Mouse (Mus musculus) stomach, postnatal 0 days (tissue): ENCODE data around the gene Tusc2. TPM values are rescaled to one million over a fixed set of nuclear protein-coding genes. Genes with fewer than 3 reads are reported as not detected.

Experiments used
- ATAC-seq: fragments of 200-750 bp; cut with Nextera tagmentation; 2 replicates; pipeline ENCODE4 v1.8.0; 2017; ENCODE audit not compliant: low FRiP score, low TSS enrichment
- DNase-seq: peaks from one replicate; pipeline ENCODE4 v3.0.0-alpha.2; 2016; ENCODE audit warnings: low spot score
- H3K27ac ChIP-seq: fragments of 300-500 bp; sonication (generic); replicated peaks from 2 replicates; pipeline ENCODE4 v1.5.1; 2014; ENCODE audit warnings: mild to moderate bottlenecking, control low read depth
- H3K27me3 ChIP-seq: fragments of 300-500 bp; sonication (generic); 2 replicates; pipeline ENCODE4 v1.6.1; 2014; ENCODE audit warnings: low read length; ENCODE audit not compliant: control insufficient read depth, insufficient read depth
- H3K36me3 ChIP-seq: fragments of 300-500 bp; sonication (generic); 2 replicates; pipeline ENCODE4 v1.6.1; 2014; ENCODE audit warnings: low read length, mixed read lengths; ENCODE audit not compliant: control insufficient read depth, insufficient read depth
- H3K4me1 ChIP-seq: fragments of 300-500 bp; sonication (generic); replicated peaks from 2 replicates; pipeline ENCODE4 v1.6.1; 2014; ENCODE audit warnings: antibody characterized with exemption; ENCODE audit not compliant: control insufficient read depth, insufficient read depth
- H3K4me2 ChIP-seq: fragments of 300-500 bp; sonication (generic); replicated peaks from 2 replicates; pipeline ENCODE4 v1.6.1; 2014; ENCODE audit warnings: low read depth, mild to moderate bottlenecking, control low read depth, moderate library complexity
- H3K4me3 ChIP-seq: fragments of 300-500 bp; sonication (generic); 2 replicates; pipeline ENCODE4 v1.5.1; 2014; ENCODE audit warnings: low read depth, low read length, control low read depth
- H3K9ac ChIP-seq: fragments of 300-500 bp; sonication (generic); 2 replicates; pipeline ENCODE4 v1.6.1; 2014; ENCODE audit warnings: mild to moderate bottlenecking, low read length, control low read depth, mixed read lengths
- H3K9me3 ChIP-seq: fragments of 300-500 bp; sonication (generic); 2 replicates; pipeline ENCODE4 v1.6.1; 2016; ENCODE audit warnings: low read length; ENCODE audit not compliant: control insufficient read depth
- CTCF ChIP-seq: IDR thresholded peaks from 2 replicates; pipeline ENCODE4 v1.5.1; 2016; ENCODE audit warnings: antibody characterized with exemption, low read depth, mild to moderate bottlenecking, moderate library complexity
- EP300 ChIP-seq: optimal IDR thresholded peaks from 2 replicates; pipeline ENCODE3; 2016; ENCODE audit warnings: antibody characterized with exemption
- WGBS: fragments of 180-500 bp; shearing (Covaris S2); extraction: QIAGEN DNeasy Blood & Tissue Kit; methylation state at CpG from one replicate; pipeline ENCODE4 v1.1.7; 2014; 5-methylcytosine and 5-hydroxymethylcytosine counted together
- polyA plus RNA-seq: library from polyadenylated mRNA; unstranded; fragments of >200 nt; fragmentation: Nextera tagmentation; extraction: Ambion mirVana; gene quantifications from 2 replicates; pipeline ENCODE4 v1.2.1, GENCODE M21; 2015

Gene Tusc2
- polyA plus RNA-seq, 1 experiment from 2014 or later = 44.9 TPM

- peak overlapping the region; percentile 78 for H3K4me2 ChIP-seq
- peak overlapping the region; percentile 55; the same call in 1 of the 2 replicates for H3K9ac ChIP-seq
- H3K27me3 ChIP-seq = no peaks in the 10 kb centered on the region
- no peak for TF ChIP-seq EP300
- no peak for TF ChIP-seq CTCF
- no peaks in the 10 kb centered on the region for H3K9me3 ChIP-seq
- no peak for DNase-seq
- no peak for ATAC-seq
- 0 out of 2 replicates have a peak, but pooled peaks cover 2% of the 10 kb centered on the region for H3K4me1 ChIP-seq
- H3K36me3 ChIP-seq = peaks cover 13% of the 10 kb centered on the region
- peak overlapping the region; percentile 63 for H3K4me3 ChIP-seq
- H3K27ac ChIP-seq = no peak overlapping the region
- 35% methylated on average over 8 of the region's 8 CpGs for WGBS
Measured at GRCm38 (mm10) chr9:107542721-107543120, 20.3 kb upstream of the Tusc2 start.

GRCm38 (mm10) chr9:107543299-107543698 lies 19.8 kb upstream of the Tusc2 start:
- DNase-seq (no peak), ATAC-seq (no peak)
- TF ChIP-seq CTCF (no peak), EP300 (no peak)
- H3K4me1 ChIP-seq = 0 out of 2 replicates have a peak, but pooled peaks cover 2% of the 10 kb centered on the region
- no peak overlapping the region for H3K4me3 ChIP-seq
- no peaks in the 10 kb centered on the region for H3K27me3 ChIP-seq
- H3K36me3 ChIP-seq = peaks cover 13% of the 10 kb centered on the region
- 82% methylated on average over 11 of the region's 11 CpGs for WGBS
- H3K9ac ChIP-seq = no peak overlapping the region
- no peak overlapping the region for H3K27ac ChIP-seq
- H3K9me3 ChIP-seq = no peaks in the 10 kb centered on the region
- no peak overlapping the region for H3K4me2 ChIP-seq

- Histone ChIP-seq H3K9ac (no peak overlapping the region), H3K4me3 (no peak overlapping the region), H3K4me1 (0 out of 2 replicates have a peak, but pooled peaks cover 2% of the 10 kb centered on the region), H3K4me2 (no peak overlapping the region), H3K27ac (no peak overlapping the region), H3K36me3 (peaks cover 10% of the 10 kb centered on the region), H3K9me3 (no peaks in the 10 kb centered on the region), H3K27me3 (no peaks in the 10 kb centered on the region)
- TF ChIP-seq EP300 (no peak), CTCF (no peak)
- 93% methylated on average over 17 of the region's 17 CpGs for WGBS
- ATAC-seq (no peak), DNase-seq (no peak)
Measured at GRCm38 (mm10) chr9:107544196-107544700, 18.8 kb upstream of the Tusc2 start.

- DNase-seq (no peak), ATAC-seq (no peak)
- Histone ChIP-seq H3K27me3 (no peaks in the 10 kb centered on the region), H3K36me3 (peaks cover 7% of the 10 kb centered on the region), H3K4me2 (no peak overlapping the region), H3K4me3 (no peak overlapping the region), H3K9me3 (no peaks in the 10 kb centered on the region), H3K27ac (no peak overlapping the region), H3K4me1 (0 out of 2 replicates have a peak, but pooled peaks cover 2% of the 10 kb centered on the region), H3K9ac (no peak overlapping the region)
- WGBS = 88% methylated on average over 12 of the region's 12 CpGs
- TF ChIP-seq EP300 (no peak), CTCF (no peak)
Measured at GRCm38 (mm10) chr9:107544729-107545128, 18.3 kb upstream of the Tusc2 start.

GRCm38 (mm10) chr9:107545199-107545598 lies 17.9 kb upstream of the Tusc2 start:
- WGBS = 85% methylated on average over 10 of the region's 10 CpGs
- DNase-seq = no peak

GRCm38 (mm10) chr9:107545602-107546001 lies 17.5 kb upstream of the Tusc2 start:
- no peak for TF ChIP-seq EP300
- peak; percentile 96 for TF ChIP-seq CTCF
- DNase-seq = peak; percentile 79
- 7% methylated on average over 3 of the region's 3 CpGs for WGBS
- no peak for ATAC-seq
- Histone ChIP-seq H3K9ac (no peak overlapping the region), H3K4me2 (no peak overlapping the region), H3K4me1 (0 out of 2 replicates have a peak, but pooled peaks cover 2% of the 10 kb centered on the region), H3K27me3 (no peaks in the 10 kb centered on the region), H3K27ac (no peak overlapping the region), H3K36me3 (peaks cover 4% of the 10 kb centered on the region; the same call in 1 of the 2 replicates), H3K4me3 (no peak overlapping the region), H3K9me3 (no peaks in the 10 kb centered on the region)

More at GRCm38 (mm10) chr9:107545199-107545598, 17.9 kb upstream of the Tusc2 start:
- ATAC-seq = no peak
- no peak overlapping the region for H3K27ac ChIP-seq
- no peak overlapping the region for H3K4me2 ChIP-seq
- TF ChIP-seq EP300 = no peak
- TF ChIP-seq CTCF = no peak
- no peaks in the 10 kb centered on the region for H3K27me3 ChIP-seq
- peaks cover 4% of the 10 kb centered on the region; the same call in 1 of the 2 replicates for H3K36me3 ChIP-seq
- H3K9me3 ChIP-seq = no peaks in the 10 kb centered on the region
- 0 out of 2 replicates have a peak, but pooled peaks cover 2% of the 10 kb centered on the region for H3K4me1 ChIP-seq
- H3K9ac ChIP-seq = no peak overlapping the region
- H3K4me3 ChIP-seq = no peak overlapping the region
